Mouse (Mus musculus): ENCODE data around the gene Tbp. TPM values are rescaled to one million over a fixed set of nuclear protein-coding genes. Genes with fewer than 3 reads are reported as not detected.
"Not testable (repeated sequence)": the region's sequence is repeated elsewhere in the genome, so short reads cannot be mapped to it uniquely, and the experiment has no call there.

Tbp gene
- total RNA-seq, 2 experiments from 2014 or later = 25.7 to 30.0 TPM

DNA sequence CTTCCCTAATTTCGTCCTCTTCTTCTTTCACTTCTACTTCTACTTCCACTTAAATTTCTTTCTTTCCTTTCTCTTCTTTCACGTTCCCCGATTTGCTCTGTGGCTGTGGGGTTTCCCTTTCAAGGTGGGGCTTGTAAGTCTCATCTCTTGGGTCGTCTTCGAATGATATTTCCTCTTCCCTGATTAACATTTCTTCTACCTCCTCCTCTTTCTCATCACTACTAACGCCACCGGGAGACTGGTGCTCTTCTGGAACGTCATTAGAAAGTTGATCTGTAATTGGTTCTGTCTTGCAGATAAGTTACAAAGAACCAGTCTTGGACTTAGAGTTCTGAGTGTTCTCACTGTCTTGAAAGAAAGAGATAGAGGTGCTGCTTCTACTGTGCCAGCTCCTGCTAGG, 36.3 kb downstream of the Tbp start:
- DNase-seq (ENCODE audit: low spot score in 2 of 2) = no peak

DNA sequence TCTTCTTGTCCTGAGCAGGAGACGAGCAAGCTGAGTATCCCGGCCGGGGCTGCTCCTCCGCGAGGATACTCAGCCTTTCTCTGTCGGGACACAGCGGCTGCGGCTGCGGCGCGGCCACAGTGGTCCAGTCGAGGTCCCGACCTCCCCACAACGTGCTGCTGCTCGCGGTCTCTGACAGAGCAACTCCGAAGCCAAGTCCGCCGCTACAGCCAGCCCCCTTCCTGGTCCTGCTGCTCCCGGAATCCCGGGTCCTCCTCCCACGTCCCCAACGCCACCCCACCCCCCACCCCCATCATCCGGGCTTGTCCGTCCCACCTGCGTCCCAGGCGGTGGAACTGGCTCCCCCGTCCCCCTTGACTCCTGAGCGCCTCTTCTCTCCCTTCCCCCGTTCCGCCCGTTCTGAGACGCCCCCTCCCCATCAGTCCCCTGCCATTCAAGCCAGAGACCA, 36.8 kb downstream of the Tbp start:
- DNase-seq (ENCODE audit: low spot score in 2 of 2) = no peak

DNA sequence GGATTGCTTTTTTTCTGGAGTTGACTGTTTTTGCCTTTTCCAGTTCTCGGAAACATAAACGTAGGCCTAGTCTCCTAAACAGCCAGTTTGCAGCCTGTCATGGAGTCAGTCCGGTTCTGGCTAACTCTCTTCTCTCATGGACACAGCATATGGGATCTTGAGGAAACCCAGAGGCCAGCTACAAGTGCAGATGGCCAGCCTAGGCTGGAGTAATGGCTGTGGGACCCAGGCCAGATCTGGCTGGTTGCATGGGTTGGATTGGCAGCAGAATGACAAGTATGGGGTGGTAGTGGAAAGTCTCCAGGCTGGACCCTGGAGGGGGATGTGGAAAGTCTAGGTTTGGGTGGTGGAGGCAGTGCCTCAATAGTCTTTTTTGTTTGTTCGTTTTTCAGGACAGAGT, 40.6 kb downstream of the Tbp start:
- no peak for DNase-seq (ENCODE audit: low spot score in 2 of 2)

DNA sequence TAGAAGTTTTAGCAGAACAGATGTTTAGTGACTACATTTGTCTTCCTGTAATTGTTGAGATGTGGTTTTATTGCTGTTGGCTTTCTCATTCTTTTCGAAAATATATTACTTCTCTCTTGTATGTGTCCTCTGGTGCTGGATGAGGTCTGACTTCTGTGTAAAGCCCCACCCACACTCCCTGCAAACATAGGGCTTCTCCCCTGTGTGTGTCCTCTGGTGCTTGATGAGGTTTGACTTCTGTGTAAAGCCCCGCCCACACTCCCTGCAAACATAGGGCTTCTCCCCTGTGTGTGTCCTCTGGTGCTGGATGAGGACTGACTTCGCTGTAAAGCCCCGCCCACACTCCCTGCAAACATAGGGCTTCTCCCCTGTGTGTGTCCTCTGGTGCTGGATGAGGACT, 44.2 kb downstream of the Tbp start:
- not testable (repeated sequence) for DNase-seq (ENCODE audit: low spot score in 2 of 2)

DNA sequence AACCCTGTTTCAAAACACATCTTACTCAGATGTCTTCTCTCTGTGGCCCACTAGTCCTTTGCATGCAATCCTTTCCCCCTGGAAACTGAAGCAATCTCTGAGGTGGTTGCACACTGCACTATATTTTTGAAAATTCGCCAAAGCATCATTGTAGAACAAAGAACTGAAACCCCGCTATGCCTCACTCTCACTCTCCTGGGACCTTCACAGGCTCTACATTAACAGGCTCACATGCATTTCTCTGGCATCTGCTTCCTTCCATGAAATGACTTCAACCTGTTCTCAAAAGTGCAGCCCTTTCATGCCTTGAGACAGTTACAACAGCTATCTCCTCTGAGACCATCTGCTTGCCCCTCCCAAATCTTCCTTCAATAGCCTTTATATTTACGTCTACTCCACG, 46.8 kb downstream of the Tbp start:
- DNase-seq (ENCODE audit: low spot score in 2 of 2) = no peak

DNA sequence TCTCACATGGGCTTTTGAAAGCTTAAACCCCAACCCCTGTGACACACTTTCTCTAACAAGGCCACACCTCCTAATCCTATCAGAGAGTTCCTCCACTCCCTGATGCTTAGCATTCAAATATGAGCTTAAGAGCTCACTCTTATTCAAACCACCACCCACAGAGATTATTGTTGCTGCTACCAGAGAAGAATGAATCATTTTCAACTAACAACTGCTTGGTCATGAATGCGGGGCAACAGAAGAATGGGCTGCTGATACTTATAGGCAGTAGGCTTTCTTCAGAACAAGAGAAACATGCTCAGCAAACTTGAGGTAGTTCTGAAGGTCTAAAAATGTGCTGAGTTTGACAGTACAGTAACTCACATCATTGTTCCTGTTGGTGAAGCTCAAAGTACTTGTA, 50.0 kb downstream of the Tbp start:
- DNase-seq (ENCODE audit: low spot score in 2 of 2) = no peak

DNA sequence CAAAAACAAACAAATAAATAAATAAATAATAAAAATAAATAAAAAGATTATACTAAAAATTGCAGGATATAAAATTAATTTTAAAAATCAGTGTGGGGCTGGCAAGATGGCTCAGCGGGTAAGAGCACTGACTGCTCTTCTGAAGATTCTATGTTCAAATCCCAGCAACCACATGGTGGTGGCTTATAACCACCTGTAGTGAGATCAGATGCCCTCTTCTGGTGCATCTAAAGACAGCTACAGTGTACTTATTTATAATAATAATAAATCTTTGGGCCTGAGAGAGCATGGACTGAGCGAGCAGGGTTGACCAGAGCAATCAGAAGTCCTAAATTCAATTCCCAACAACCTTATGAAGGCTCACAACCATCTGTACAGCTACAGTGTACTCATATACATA, 60.3 kb downstream of the Tbp start:
- no peak for DNase-seq (ENCODE audit: low spot score in 2 of 2)

DNA sequence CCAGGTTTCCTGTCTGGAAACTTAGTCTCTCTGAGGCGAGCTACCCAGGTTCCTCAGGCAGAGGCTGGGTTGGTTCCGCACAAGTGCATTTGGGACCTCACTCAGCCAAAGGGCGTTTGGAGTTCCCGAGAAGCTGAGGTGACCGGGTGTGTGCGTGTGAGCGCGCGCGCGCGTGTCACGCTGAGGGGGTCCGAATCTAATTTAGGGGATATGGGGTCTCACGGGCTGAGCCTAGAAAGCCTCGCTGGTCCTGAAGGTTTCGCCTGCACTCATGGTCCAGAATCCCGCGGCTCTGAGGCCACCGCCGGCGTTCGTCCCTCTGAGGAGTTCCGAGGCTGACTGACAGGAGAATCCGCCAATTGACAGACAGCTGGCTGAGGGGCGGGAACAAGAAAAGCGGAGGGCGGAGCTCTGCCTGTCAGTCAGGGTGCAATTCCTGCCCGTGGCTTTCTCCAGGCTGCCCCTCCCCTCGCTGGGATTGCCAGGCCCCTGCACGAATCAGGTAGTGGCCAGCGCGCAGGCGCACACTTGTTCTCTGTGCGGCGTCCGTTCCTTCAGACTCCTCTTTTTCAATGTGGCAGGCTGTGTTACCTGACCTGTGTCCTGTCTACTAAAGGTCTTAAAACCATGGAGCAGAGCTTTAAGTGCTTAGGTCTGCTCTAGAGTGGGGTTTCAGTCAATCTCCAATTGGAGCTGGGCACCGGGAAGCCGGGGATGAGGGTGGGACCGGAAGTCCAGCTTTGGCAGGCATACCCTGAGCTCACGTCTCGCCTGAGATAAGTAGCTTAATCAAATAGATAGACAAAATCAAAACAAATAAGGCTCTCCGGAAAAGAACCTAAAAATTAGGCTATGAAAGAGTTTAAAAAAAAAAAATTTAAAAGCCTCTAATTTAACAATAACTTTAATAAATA, 64.6 kb downstream of the Tbp start, which contains the start of gene Prdm9:
Gene Prdm9, minus strand, starts transcription at position 341 of the 914 bp plus-strand sequence.
- DNase-seq (ENCODE audit: low spot score in 2 of 2) = peak; percentile 100

DNA sequence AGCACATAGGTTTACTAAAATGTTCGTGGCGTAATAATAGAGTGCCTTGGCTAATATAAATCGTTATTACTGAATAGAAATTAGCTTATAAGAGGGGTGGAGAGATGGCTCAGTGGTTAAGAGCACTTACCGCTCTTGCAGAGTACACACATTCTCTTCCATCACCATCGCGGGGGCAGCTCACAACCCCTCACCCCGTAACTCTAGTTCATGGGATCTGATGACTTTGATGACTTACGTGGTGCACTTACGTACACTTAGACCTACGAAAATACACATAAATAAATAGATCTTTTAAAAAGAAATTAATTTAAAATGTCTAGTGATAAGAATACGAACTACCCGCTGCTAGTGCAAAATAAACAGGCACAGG, 65.2 kb downstream of the Tbp start:
- peak in 1 of 2 experiments; percentile 5 for DNase-seq (ENCODE audit: low spot score in 2 of 2)

DNA sequence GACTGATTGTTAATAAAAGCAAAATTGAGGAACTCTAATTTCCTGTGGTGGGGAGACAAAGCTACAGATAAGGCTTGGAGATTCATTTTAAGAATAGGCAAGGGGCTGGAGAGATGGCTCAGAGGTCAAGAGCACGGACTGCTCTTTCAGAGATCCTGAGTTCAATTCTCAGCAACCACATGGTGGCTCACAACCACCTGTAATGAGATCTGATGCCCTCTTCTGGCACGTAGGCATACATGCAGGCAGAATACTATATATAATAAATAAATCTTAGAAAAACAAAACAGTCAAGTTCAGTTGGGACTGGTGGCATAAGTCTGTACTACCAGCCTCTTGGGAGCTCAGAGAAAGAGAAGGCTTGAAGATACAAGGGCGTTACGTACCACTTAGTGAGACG, 67.2 kb downstream of the Tbp start:
- no peak for DNase-seq (ENCODE audit: low spot score in 2 of 2)

DNA sequence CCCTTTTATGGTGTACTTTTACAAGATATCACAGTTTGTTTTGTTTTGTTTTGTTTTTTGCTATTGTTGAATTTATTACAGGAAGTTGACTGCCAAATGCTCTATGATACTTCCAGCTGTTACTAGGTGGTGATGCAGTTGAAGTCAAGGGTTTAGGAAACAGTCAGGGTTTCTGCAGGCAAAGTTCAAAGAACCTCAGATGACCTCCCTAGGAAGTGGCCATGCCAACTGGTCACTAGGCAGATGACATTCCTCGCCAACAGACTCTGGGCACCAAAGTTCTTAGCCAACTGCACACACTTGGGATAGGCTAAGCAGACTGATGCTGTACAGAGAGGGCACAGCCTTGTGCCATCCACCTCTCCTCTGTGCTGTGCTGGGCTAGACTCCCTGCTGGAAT, 75.4 kb downstream of the Tbp start:
- no peak for DNase-seq (ENCODE audit: low spot score in 2 of 2)

DNA sequence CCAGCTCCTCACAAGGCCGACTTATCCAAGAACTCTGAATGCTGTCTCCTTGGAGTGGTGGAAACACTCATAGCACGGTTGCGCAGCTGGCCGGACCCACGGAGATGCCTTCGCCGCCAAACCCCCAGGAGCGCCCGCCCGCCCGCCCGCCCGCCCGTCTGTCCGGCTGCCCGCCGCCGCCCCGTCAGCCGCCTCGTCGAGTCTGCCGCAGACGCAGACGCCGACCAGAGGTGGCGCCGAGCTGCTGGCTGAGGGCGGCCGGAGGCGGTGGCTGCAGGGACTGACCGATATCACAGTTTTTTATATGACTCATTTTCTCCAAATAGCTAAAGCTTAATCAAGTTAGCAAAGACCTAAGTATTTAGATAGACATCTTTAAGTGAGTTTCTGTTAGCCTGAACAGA, 77.6 kb downstream of the Tbp start:
- peak; percentile 12 to 13 for DNase-seq (ENCODE audit: low spot score in 2 of 2)

Other genes with a start within 250 kb of the Tbp start
- 1 to 10 TPM; 5.3 to 7.0 TPM for gene Dll1, start 123.0 kb upstream of the Tbp start, total RNA-seq (2021)
- gene Fam120b, start 103.7 kb upstream of the Tbp start, total RNA-seq (2021) = 10 to 100 TPM; 44.0 to 46.6 TPM
- 100 to 1,000 TPM; 133 to 136 TPM for gene Psmb1, start 137 bp upstream of the Tbp start, total RNA-seq (2021)
- gene Pdcd2, start 27.4 kb downstream of the Tbp start, total RNA-seq (2021) = 10 to 100 TPM; 17.6 to 22.0 TPM
- gene Prdm9, start 64.5 kb downstream of the Tbp start, total RNA-seq (2021) = 1 to 10 TPM; 3.1 to 3.3 TPM
- 10 to 100 TPM; 21.8 to 24.4 TPM for gene Chd1, start 205.1 kb downstream of the Tbp start, total RNA-seq (2021)

All from left cerebral cortex, adult 18-20 months (tissue).